Mouse (Mus musculus): ENCODE measurements around the gene Cfap73.

Gene Cfap73

DNA sequence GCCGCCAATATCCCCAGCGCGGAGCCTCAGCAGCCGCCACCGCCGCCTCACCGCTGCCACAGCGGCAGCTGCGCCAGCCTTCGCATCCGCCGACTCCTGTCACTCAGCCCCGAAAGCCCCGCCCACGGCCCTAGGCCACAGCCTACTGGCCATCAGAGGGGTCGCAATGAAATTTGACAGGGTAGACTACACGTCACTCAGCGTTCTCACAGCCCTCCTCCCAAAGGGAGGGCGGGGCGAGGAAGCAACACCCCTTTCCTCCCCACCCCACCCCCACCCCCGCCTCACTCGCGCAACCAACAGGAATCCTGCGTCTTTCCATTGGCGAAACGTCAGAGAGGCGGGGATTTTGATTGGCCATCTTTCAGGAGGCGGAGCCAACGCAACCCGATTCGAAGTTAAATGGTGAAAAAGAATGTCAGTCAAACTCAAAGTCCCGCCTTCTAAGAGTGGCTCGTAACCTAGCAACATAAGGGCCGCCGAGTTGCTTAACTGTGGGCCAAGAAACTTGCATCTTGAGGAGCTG is 45.4 kb downstream of the Cfap73 start, which contains the start of the genes Tpcn1 and Iqcd:
Gene Tpcn1, minus strand, starts transcription at position 105 of the 526 bp plus-strand sequence.
Gene Iqcd, plus strand, starts transcription at position 448 of the 526 bp plus-strand sequence.
- CTCF ChIA-PET = interaction anchor here (0.5 to 1.7 kb wide), 2 partner anchors 10 to 38 kb away, joined by 3 to 6 read pairs; no protein-coding TSS in a partner anchor

DNA sequence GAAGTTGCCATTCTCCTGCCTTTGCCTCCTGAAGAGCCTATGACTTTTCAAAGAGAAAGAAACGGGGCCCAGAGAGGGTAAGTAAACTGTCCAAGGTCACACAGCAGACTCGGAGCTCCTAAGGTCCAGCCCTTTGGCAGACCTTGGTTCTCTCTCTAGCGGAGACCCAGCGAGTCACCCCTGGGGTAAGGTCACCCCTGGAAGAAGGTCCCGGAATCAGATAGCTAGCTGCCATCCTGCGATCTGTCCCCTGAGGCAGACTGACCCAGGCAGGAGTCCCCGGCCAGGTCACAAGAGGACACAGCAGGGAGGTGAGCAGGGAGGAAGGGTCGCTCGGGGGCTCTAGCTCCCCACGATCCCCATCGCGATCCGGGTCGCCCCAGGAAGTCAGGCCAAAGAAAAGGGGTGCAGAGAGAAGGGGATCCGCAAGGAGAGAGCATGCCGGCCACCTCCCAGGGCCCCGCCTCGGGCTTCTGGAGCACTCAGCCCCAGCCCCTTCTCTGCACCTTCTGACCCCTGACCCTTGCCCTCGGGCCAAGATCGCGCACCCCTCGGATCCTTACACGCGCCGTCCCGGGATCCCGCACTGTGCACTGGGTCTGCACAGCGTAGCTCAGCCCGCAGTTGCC is 46.0 kb downstream of the Cfap73 start:
- CTCF ChIA-PET = interaction anchor here (1.0 to 1.7 kb wide), 2 partner anchors 9 to 17 kb away, joined by 6 to 7 read pairs; no protein-coding TSS in a partner anchor

- CTCF ChIA-PET = interaction anchor here (0.7 to 1.7 kb wide), 3 partner anchors 9 to 17 kb away, joined by 3 to 7 read pairs (median 6); no protein-coding TSS in a partner anchor
Observed at GRCm38 (mm10) chr5:120587616-120587926, 46.5 kb downstream of the Cfap73 start.

DNA sequence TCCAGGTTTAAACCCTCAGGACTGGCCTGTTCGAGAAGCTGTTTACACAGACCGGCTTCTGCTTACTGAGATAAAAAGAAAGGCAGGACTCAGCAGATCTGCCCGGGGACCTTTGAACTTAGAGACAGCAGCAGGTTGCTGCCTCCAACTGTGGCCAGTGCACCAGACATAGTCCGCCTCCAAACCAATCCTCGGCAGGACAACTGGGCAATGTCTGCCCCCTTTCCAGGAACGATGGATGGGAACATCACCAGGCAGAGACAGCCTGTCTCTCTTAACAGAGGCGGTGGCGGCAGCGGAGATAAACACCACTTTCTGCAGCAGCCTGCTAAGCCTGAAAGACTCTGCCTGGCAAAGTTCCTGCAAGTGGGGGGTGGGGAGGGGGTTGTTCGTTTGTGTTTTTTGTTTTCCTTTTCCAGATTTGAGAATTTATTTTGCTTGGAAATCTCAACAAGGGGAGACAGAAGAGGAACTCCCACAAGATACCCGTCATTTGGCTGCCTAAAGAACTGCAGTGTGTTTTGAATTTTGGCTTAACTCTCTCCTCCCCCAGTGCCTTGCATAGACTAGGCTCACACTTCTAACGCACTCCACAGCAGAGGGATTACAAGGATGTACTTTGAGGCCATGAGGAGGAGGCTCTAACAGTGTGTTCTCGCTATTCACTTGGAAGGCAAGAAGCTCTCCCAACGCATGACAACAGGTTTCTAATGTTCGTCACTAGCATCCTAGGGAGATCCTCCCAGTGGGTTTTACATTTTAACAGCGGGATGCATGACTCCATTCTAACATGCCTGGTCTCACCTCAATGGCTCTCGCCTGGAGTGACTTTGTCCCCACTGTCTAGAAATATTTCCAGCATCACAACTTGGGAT is 47.1 kb downstream of the Cfap73 start:
- CTCF ChIA-PET = interaction anchor here (0.6 to 1.7 kb wide), 4 partner anchors 8 to 85 kb away, joined by 3 to 7 read pairs (median 6); no protein-coding TSS in a partner anchor

DNA sequence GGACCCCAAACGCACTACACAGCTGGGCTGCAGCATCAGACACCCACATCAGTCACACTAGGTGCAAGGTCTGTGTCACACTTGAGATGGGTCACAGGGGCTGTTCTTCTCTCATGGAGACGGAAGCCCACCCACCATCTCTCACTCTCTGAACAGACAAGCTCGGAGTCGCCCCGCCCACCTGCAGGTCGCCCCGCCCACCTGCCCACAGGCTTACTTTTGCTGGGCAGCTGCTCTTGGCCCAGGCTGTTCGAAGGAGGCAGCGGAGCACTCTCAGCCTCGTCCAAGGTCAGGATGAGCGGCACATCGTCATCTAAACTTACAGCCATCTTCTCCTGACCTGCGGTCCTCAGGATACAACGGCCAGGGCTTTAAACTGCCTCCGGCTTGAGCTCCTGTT is 49.1 kb downstream of the Cfap73 start:
- CTCF ChIA-PET = no interaction called here

GRCm38 (mm10) chr5:120583511-120583910 is 50.5 kb downstream of the Cfap73 start:
- CTCF ChIA-PET = interaction anchor here (1.3 kb wide), 1 partner anchor 22 kb away, joined by 3 read pairs; no protein-coding TSS in a partner anchor

- CTCF ChIA-PET = interaction anchor here (0.7 to 1.1 kb wide), 2 partner anchors 24 to 547 kb away, joined by 3 read pairs; no protein-coding TSS in a partner anchor
Observed at GRCm38 (mm10) chr5:120582002-120582401, 52.0 kb downstream of the Cfap73 start.

DNA sequence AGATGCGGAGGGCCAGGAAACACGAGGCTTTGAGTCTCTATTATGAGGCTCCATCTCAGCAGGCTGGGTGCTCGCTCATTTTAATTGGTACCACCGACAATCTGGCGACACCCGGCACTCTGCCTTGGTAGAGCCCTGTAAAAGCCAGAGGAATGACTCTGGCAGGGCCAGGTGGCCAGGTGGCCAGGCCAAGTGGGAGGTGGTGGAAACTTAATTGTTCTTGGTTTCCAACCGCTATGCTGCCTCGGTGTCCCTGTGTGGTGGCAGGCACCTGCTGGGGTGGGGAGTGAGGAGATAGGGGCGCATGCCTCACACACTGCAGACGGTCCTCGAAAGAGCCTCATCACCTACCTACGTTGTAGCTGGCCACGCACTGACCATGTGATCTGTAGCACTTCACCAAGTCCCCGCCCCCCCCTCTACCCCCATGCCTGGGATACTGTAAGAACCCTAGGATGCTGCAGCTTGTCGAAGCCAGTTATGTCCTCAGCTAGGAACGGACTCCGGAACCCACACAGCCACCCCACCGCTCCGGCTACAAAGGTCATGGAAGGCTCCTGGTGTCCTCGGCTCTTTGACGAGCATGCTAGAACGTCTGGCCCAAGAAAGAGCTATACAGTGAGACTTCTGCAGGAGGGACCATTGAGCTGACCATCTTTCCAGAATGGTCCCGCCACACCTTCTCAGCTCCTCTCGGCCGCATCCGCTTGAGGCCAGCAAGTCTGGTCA is 54.0 kb downstream of the Cfap73 start:
- CTCF ChIA-PET = interaction anchor here (0.6 to 1.5 kb wide), 3 partner anchors 8 to 18 kb away, joined by 3 to 6 read pairs (median 4); partner anchors contain the start of genes Iqcd and Tpcn1

GRCm38 (mm10) chr5:120579211-120579897 is 54.7 kb downstream of the Cfap73 start:
- CTCF ChIA-PET = interaction anchor here (0.6 to 1.5 kb wide), 3 partner anchors 9 to 26 kb away, joined by 3 to 6 read pairs (median 3); partner anchors contain the start of genes Iqcd and Tpcn1

DNA sequence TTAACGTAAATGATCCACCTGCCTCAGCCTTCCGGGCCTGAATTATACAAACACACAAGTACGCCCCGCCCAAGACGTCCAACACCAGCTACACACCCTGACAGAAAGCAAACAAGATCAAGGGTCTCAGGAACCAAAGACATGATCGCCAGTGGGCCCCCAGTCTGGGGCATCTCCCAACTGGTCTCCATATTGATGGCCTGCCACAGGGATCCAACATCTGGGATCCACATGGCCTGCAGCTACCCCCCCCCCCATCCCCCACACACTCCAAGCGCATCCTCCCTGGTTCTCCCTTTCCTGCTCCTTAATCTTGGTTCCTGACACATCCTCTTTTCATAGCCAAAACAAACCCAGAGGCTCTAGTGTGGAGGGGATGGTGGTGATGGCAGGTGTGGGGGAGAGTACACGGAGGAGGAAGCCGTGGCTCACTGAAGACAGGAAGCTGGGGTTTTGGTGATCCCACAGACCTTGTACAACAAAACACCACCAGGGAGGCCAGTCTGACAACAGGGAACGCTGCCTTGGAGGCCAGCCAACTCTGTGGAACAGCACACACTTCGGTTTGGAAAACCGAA is 55.4 kb downstream of the Cfap73 start:
- CTCF ChIA-PET = interaction anchor here (0.5 to 1.5 kb wide), 4 partner anchors 9 to 373 kb away, joined by 3 to 8 read pairs (median 4); partner anchors contain the start of genes Iqcd and Tpcn1

Data from spleen, embryonic (tissue).